27 mouse cellular contexts compared by ENCODE assay signal in genomic region chr2:27801041-27801440, GRCm38 (mm10).
"Had no signal": no experiment of that assay in that cellular context is flagged by ENCODE, and none has a peak within 500 bp of the region (broad histone marks: within the 10 kb centered on the region; RNA-seq: fewer than 3 reads in every experiment).

No protein-coding gene starts in this region.

- ATAC-seq: hindbrain, embryonic 16.5 days; inflammation-experienced regulatory T-cells, adult 6 months; intestine, embryonic 15.5 days; intestine, postnatal 0 days had no signal

- H3K4me3 ChIP-seq: gastrocnemius, adult 2 months; heart, embryonic 13.5 days; heart, embryonic 15.5 days; hindbrain, embryonic 10.5 days; hindbrain, embryonic 12.5 days; intestine, embryonic 15.5 days; layer of hippocampus, adult 2 months; left cerebral cortex, adult 2 months; limb, embryonic 10.5 days; limb, embryonic 12.5 days had no signal

- H3K27ac ChIP-seq: gastrocnemius, adult 2 months; heart, embryonic 13.5 days; heart, embryonic 15.5 days; hindbrain, embryonic 10.5 days; hindbrain, embryonic 12.5 days; hindbrain, embryonic 14.5 days; intestine, embryonic 15.5 days; layer of hippocampus, adult 2 months; left cerebral cortex, adult 2 months; limb, embryonic 10.5 days; limb, embryonic 12.5 days had no signal

- H3K9ac ChIP-seq: heart, embryonic 13.5 days; heart, embryonic 15.5 days; hindbrain, embryonic 12.5 days; hindbrain, embryonic 14.5 days; intestine, embryonic 15.5 days; limb, embryonic 12.5 days had no signal

- DNase-seq: gastrocnemius, adult 2 months; gastrocnemius, postnatal 10 days; gastrocnemius, postnatal 25 days; heart, adult 18-20 months; heart, postnatal 14 days; heart, postnatal 36 days; kidney, adult 18-20 months; kidney, adult 8-10 months; kidney, postnatal 10 days; kidney, postnatal 25 days; kidney, postnatal 4 days; liver had no signal

- H3K9me3 ChIP-seq: heart, embryonic 13.5 days; heart, embryonic 15.5 days; hindbrain, embryonic 10.5 days; hindbrain, embryonic 12.5 days; intestine, embryonic 15.5 days; limb, embryonic 10.5 days; limb, embryonic 12.5 days had no signal

- H3K4me2 ChIP-seq: heart, embryonic 11.5 days; heart, embryonic 13.5 days; heart, embryonic 15.5 days; hindbrain, embryonic 12.5 days; hindbrain, embryonic 14.5 days; intestine, embryonic 15.5 days; limb, embryonic 12.5 days; liver, embryonic 11.5 days had no signal

- H3K36me3 ChIP-seq: heart, embryonic 13.5 days; heart, embryonic 15.5 days; hindbrain, embryonic 10.5 days; hindbrain, embryonic 12.5 days; intestine, embryonic 15.5 days; limb, embryonic 10.5 days; limb, embryonic 12.5 days had no signal

- H3K27me3 ChIP-seq: heart, embryonic 13.5 days; heart, embryonic 15.5 days; hindbrain, embryonic 12.5 days; intestine, embryonic 15.5 days; limb, embryonic 12.5 days had no signal
